ENCODE assay signal across 9 mouse cellular contexts in the genomic region with DNA sequence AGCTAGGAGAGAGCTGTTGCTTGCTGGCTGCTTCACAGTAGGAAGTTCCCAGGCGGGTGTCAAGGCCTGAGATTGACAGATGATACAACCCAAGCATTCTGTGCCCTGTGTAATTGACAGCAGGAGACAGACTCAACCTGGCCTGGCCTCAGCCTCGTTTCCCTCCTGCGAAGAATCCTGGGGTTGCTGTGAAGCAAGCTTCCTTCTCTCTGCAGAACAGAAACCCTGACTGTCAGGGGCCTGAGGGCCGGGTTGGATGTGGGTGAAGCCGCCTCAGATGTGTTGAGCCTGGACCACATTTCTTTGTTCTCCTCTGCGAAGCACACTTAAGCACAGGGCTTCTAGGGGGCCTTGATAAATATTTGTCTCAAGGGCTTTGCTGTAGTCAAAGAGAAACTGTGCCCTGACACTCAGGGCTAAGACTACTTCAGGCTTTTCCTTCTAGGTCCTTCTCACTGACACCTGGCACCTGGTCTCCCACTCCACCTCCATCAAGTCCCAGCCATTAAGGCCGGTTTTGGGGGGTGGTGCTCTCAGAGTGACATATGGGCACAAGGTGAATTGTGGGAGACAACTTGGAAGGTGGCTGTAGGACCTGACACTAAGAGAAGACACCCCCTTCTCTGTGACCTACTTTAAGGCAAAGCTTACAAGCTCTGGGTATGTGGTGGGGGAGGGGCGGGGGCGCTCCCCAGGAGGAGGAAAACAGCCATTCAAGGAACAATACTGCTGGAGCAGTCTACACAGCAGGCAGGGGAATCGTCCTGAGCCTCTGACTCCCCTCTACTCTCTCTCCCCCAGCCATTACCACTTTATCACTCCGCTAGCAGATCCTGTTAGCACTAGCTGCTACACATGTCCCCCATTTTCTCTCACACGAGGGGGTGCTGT.
DNase-seq lines count a peak whose midpoint lies in the region; ATAC-seq and TF ChIP-seq lines count a peak whose summit lies in the region.
"Had no signal": no experiment of that assay in that cellular context is flagged by ENCODE, and none has a peak within 500 bp of the region (broad histone marks: within the 10 kb centered on the region; RNA-seq: fewer than 3 reads in every experiment).

No protein-coding gene starts in this region.

- H3K27me3 ChIP-seq in heart, adult 2 months (ENCODE audit: control insufficient read depth, insufficient read depth, low read length), result no peaks in the 10 kb centered on the region
- H3K27me3 ChIP-seq in megakaryocyte, embryonic 14.5 days (replicated peaks), result no peaks in the 10 kb centered on the region
- no peaks in the 10 kb centered on the region for H3K27me3 ChIP-seq in liver, postnatal 0 days (ENCODE audit: insufficient read depth, low read length)

- TF ChIP-seq EP300 in heart, adult 2 months (IDR thresholded peaks at IDR 0.05; ENCODE audit: insufficient read depth, low read depth, low read length), result no peak
- no peak for TF ChIP-seq EP300 in liver, postnatal 0 days (IDR thresholded peaks at IDR 0.05; ENCODE audit: low read depth)

- no peak overlapping the region for H3K4me2 ChIP-seq in liver, postnatal 0 days (ENCODE audit: low read depth, low read length)

- H3K79me2 ChIP-seq in heart, adult 2 months (replicated peaks; ENCODE audit: control insufficient read depth, insufficient read depth, low read length), result no peaks in the 10 kb centered on the region

- peak; percentile 87 for DNase-seq in heart, adult 11 months
- no peak for DNase-seq in heart, adult 2 months
- no peak for DNase-seq in liver, postnatal 0 days
- peak; percentile 88 for DNase-seq in thymus, postnatal 4 days
- no peak for DNase-seq in kidney, postnatal 10 days
- DNase-seq in adrenal gland, postnatal 14 days, result no peak
- DNase-seq: cerebellum, adult 11 months had no signal

- no peak overlapping the region for H3K27ac ChIP-seq in heart, adult 2 months
- H3K27ac ChIP-seq in liver, postnatal 0 days (ENCODE audit: low read depth), result 0 out of 2 replicates have a peak overlapping the region, but pooled peaks have one; percentile 8

- no peak for ATAC-seq in megakaryocyte, adult 5-6 weeks (ENCODE audit: poor library complexity, severe bottlenecking)
- peak; percentile 35 for ATAC-seq in liver, postnatal 0 days

- WGBS in heart, adult 2 months, result 65% methylated on average over 11 of the region's 12 CpGs
- 56% methylated on average over 12 of the region's 12 CpGs for WGBS in liver, postnatal 0 days (ENCODE audit: insufficient replicate concordance)

- intact Hi-C loops in heart, adult 2 months (cut with DNase I), result no loop called here

- peaks cover 3% of the 10 kb centered on the region; the same call in 1 of the 2 replicates for H3K4me1 ChIP-seq in heart, adult 2 months (ENCODE audit: control insufficient read depth, insufficient read depth, low read length)
- H3K4me1 ChIP-seq in megakaryocyte, embryonic 14.5 days, result peaks cover 56% of the 10 kb centered on the region
- H3K4me1 ChIP-seq in liver, postnatal 0 days (ENCODE audit: insufficient read depth), result peaks cover 19% of the 10 kb centered on the region

- H3K9me3 ChIP-seq in megakaryocyte, embryonic 14.5 days, result no peaks in the 10 kb centered on the region
- H3K9me3 ChIP-seq in liver, postnatal 0 days (ENCODE audit: low read length), result no peaks in the 10 kb centered on the region

- H3K9ac ChIP-seq in heart, adult 2 months (ENCODE audit: low read depth, low read length), result no peak overlapping the region
- no peak overlapping the region for H3K9ac ChIP-seq in liver, postnatal 0 days (replicated peaks)

- H3K4me3 ChIP-seq in heart, adult 2 months, result no peak overlapping the region
- H3K4me3 ChIP-seq in megakaryocyte, embryonic 14.5 days (replicated peaks), result peak overlapping the region; percentile 42
- no peak overlapping the region for H3K4me3 ChIP-seq in liver, postnatal 0 days (ENCODE audit: low read depth, low read length)

- TF ChIP-seq CTCF in heart, adult 2 months (IDR thresholded peaks at IDR 0.05), result no peak
- TF ChIP-seq CTCF in liver, postnatal 0 days (IDR thresholded peaks at IDR 0.05; ENCODE audit: low read depth), result no peak

- no peak for TF ChIP-seq POLR2A in heart, adult 2 months (IDR thresholded peaks at IDR 0.05; ENCODE audit: insufficient read depth, low read depth, low read length)

- no peaks in the 10 kb centered on the region for H3K36me3 ChIP-seq in heart, adult 2 months (ENCODE audit: control insufficient read depth, insufficient read depth, low read length)
- no peaks in the 10 kb centered on the region for H3K36me3 ChIP-seq in megakaryocyte, embryonic 14.5 days (replicated peaks; ENCODE audit: low read length)
- H3K36me3 ChIP-seq in liver, postnatal 0 days (replicated peaks; ENCODE audit: insufficient read depth, low read length), result no peaks in the 10 kb centered on the region

Comparison
In these comparisons a context has a peak if more than half of its experiments do, and no peak if none do; other contexts are left out.
1. DNase-seq: peak in heart, adult 11 months (single experiment) and thymus, postnatal 4 days (single experiment); none in heart, adult 2 months (0 of 2), liver, postnatal 0 days (single experiment), kidney, postnatal 10 days (single experiment) and adrenal gland, postnatal 14 days (single experiment).